Mouse (Mus musculus) right cerebral cortex, postnatal 36 days (tissue): ENCODE results near the gene Nol4l.
"Not testable (repeated sequence)": the region's sequence is repeated elsewhere in the genome, so short reads cannot be mapped to it uniquely, and the experiment has no call there.

Experiments
- DNase-seq, 2 experiments: peaks; one replicate each; pipeline ENCODE4 v3.0.0; 2022; ENCODE audit warnings: low spot score in 2 of 2, mixed read lengths in 1 of 2

Nol4l gene

DNA sequence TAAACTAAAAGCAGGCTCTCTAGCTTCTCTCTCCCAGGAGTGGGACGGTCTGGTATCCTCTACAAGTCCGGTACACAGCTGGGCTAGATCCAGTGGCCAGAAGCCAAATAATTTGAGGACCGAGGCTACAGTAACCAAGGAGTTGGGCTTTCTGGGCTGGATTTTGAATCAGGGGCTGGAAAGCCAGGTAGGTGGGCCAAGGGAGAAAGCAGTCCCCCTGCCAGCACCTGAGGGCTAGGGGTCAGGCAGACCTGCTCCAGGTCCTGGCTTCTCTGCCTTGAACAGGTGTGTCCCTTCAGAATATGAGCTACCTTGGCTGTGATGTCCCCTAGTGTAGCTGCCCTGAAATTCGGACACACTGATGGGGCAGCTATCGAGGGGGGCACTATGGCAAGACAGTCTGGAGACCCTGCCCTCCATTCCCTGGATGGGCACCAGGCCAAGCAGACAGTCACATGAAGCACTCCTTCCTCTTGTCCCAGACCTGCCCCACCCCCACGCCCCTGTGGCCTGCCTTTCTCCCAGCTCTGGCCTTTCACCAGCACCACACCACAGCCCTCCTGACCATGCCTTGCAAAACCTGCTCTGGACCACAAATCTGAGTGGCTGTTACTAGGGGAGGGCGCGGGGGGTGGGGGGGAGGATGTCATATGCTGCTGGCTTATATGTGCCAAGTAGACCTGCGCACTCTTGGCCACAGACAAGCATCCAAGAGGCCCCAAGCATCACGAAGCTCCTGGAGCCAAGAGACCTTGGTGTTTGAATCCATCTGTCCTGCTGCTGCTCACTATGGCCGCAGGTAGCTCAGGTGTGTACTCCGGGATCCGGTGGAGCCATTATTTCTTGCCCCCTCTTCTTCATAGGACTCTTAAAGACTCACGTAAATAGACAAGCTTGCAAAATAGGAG lies 17.1 kb downstream of the Nol4l start:
- DNase-seq, result no peak

DNA sequence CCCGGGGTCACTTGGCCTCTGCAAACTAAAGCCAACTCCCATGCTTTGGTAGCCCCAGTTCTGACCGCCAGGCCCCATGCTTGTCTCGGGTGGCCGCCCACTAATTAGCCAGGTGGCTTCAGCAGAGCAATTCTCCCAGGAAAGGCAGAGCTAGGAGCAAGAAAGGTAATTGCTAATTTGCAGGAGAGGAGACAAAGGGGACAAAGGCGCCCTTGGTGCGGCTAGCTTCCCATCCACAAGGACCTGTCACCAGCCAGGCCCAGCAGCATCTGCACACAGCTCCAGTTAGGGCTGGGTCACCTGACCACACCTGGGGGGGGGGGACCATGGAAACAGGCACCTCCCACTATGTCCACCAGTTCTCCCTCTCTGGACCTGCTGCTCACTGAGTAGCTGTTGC lies 18.2 kb downstream of the Nol4l start:
- DNase-seq, result no peak

DNA sequence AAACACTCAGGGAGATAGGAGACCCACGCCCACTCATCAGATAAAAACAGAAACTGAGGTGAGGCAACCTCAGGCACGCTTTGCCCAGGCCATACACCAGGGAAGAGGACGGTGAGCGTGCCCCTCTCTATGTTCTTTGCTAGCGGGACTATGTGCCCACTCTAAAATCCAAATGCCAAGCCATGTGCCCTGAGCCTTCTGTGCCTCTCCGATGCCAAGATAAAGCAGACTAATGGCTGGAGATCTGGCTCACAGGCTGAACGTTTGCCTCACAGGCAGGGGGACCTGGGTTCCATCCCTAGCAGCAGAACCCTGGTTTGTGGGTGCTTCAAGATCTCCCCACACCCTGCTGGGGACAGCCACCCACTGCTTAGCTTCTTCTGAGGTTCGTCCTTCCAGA lies 19.6 kb downstream of the Nol4l start:
- no peak for DNase-seq

DNA sequence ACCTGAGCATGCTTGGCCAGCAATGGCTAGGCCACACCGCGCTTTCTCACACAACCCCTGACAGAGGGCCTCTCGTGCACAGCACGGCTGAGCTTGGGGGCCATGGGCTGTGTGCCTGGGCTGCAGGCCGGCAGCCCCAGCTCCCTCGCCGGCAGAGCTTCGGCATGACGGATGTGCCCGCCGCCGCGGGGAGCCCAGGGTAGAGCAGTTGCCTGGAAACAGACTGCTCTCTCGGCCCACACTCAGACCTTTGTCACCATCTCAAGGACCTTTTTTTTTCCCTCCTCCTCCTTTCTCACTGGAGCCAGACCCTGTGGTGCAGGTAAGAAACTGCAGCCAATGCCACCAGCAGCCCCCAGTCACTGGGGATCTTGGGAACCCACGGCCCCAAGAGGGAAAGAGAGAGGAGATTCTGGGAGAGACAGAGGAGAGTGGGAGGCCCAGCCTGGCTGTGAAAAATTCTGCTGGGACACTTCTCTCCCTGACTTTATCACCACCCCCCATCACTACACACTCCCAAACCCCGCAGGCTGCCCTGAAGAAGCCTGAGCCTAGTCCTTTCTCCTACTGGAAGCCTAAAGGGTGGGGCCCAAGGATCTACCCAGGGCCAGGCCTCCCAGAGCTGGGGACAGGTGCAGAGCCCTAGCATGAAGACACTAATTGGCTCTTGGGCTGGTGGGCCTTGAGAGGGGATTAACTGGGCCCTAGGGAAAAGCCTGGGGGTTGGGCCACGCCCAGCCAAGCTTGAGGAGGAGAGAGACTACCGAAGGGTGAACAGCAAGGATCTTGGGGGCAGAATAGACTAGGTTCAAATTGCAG lies 20.4 kb downstream of the Nol4l start:
- DNase-seq, result peak in 1 of 2 experiments; percentile 45

DNA sequence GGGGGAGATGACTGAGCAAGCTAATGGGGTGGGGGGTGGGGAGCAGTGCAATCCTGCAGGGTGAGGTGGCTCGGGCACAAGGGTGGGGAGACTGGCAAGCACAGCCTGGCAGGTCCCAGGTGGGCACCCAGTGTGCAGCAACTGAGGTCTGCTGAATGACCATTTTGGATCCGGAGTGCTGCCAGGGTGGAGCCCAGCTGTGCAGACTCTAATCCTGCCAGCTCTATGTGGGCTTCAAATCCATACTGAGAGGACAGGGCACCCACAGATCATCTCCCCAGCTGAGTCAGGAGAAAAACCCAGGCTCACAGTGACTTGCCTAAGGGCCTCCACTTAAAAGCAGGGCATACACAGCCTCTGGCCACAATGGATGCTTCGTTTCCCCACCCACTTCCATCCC lies 21.4 kb downstream of the Nol4l start:
- no peak for DNase-seq

DNA sequence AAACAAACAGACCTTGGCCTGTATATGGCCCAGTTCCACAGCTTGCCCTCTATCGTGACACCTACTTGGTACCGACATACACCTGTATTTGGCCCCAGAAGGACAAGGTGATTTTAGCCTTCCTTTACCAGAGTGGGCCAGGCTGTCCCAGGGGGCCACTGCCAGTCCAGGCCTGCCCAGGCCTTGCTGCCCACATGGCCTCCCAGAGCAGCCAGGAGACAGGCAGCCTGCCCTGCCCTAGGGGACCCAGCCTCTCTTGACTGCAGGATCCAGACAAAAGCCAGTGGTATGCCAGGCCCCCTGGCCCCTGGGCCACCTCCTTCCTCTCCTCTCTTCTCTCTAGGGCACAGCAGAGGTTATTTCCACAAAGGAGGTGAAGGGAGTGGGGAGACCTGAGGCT lies 21.8 kb downstream of the Nol4l start:
- DNase-seq, result no peak

DNA sequence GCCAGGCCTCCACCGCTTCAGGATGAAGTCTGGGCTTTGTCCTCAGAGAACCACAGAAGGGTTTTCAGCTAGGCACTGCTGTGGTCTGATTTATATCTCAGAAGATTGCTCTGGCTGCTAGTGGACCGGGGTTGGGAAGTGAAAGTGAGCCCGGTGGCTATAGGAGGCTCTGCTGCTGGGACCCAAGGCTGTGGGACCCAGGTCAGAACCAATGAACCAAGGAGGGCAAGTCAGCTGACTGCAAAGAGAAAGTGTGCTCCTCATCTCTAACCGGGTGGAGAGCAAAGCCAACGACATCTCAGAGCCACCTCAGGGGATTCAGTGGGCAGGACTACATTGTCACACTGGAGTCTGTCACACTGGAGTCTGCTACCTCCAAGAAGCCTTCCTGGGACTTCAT lies 23.4 kb downstream of the Nol4l start:
- no peak for DNase-seq

DNA sequence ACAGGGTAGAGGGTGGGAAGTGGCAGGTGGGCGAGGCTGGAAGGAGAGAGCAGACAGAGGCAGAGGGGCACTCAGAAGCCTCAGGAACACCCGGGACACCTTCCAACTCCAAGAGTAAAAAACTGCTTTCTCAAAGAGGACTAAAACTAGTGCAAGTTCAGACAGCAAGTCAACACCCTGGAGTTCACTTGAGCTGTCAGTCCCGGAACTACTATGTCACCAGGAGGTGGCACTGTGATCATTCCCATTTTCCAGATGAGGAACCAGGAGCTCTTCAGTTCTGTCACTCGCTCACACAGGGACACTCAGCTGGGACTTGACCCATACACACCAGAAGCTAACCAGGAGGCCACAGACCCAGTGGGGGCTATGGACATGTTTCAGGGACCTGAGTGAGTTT lies 30.6 kb downstream of the Nol4l start:
- DNase-seq, result no peak

DNA sequence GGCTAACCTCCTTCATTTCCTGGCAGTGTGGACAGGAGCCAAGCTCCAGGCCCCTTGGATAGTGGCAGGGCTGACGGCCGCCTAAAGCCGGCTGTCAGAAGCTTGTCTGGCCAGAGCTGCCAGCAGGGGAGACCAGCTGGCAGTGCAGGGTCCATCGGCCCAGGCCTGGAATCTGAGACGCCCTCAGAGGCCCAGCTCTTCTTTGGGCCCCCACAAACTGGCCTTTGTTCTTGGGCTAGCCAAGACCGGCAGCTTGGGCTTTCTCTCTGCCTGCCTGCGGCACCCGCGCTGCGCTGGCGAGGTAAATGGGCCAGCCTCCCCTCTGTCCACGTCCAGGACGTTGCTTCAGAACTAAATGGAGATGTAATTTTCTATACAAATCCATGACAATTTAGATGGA lies 32.9 kb downstream of the Nol4l start:
- no peak for DNase-seq

DNA sequence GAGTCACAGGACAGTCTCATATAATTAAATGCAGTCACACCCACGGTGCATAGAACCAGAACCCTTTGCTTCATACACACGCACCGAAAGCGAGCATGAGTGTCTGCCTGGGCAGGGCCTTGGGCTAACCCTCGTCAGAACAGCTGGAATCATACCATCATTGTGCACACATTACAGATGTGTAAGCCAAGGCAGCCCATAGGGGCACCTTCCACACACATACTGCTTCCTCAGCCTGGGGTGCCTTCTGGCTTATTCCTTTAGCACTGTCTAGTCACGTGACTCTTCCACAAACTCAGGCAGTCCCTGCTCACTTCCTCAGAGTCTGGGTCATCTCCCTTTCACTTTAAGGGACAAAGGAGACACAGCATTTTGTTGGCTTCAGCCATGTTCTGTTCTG lies 33.5 kb downstream of the Nol4l start:
- DNase-seq, result no peak

DNA sequence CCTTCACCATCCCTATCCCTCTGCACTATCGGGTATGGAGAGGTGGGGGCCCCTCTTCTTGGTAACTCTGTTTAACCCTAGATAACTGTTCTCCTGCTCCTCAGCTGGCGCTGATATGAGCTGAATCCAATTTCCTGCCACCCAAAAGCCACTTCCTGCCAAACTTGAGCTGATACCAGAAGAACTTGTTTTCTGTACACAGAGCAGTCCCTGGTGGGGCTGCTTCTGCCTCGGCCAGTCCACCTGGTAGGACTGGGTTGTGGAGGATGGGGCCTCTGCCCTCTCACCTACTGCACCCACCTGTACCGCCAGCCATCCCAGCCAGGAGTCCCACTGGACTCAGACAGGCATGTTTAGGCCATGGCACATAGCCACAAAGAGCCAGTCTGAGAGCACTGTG lies 34.0 kb downstream of the Nol4l start:
- no peak for DNase-seq

DNA sequence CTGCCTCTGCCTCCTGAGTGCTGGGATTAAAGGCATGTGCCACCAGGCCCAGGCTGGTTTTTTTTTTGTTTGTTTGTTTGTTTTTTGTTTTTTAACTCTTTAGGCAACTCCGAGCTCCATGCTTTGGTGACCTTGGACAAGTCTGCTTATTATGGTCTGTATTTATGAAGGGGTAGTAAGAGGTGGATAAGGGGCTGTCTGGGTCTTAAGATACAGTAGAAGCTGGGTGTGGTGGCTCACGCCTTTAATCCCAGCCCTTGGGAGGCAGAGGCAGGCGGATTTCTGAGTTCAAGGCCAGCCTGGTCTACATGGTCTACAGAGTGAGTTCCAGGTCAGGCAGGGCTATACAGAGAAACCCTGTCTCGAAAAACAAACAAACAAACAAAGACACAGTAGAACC lies 34.4 kb downstream of the Nol4l start:
- DNase-seq, result not testable (repeated sequence)

DNA sequence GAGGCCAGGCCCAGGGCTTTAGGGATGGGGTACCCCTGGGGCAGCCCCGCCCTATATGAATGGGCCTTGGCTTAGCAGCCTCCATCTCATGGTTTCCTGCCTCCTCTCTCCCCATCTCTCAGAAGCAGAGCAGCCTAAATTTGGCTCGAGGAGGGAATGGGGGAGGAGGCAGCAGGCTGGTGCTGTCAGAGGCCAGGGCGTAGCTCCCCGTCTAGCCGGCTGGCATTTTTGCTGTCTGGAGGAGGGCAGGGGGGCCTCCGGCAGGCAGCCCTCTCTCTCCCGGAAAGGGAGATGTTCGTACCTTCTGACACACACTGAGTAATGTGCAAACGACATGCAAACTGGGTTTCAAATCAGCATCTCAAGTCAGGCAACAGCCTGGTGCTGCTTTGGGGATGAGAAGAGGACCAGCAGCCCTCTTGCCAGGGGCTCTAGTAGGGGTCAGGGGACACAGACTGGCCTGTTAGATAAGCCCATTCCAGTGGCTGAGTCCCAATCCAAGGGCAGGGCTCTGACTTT lies 35.4 kb downstream of the Nol4l start:
- DNase-seq, result peak in 1 of 2 experiments; percentile 72

DNA sequence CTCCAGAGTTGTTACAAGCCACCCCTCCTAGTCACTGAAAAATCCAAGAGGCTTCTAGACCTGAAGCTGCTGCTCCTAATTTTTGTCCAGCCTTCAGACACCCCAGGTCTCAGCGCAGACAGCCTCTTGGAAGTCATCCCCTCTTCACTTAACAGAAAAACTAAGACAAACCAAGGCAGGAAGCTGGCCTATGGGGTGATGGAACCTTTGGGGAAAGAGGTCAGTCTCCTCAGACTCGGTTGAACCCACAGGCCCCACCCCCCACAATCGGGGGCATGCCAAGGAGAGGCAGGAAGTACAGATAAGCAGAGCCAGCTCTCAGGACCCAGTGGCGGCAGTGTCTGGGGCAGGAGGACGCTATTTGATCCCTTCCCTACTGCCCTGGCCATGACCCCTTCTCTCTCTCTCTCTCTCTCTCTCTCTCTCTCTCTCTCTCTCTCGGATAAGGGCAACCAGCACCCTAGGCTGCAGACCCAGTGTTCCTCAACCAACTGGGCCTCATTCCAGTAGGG lies 35.9 kb downstream of the Nol4l start:
- DNase-seq, result no peak

DNA sequence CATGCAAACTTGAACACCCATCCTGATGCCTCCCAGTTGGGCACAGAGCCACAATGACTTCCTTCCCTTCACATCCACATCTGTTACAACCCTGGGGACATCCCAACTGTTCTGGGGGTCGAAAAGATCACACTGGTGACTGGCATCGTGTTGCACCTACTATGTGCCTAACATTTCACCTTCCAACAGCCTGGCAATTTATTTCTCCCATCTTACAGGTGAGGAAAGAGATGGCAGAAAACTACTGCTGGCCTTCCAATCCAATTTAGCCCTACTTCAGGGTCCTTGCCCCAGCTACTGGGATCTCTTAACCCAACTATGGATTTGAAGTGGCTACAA lies 36.4 kb downstream of the Nol4l start:
- DNase-seq, result no peak

DNA sequence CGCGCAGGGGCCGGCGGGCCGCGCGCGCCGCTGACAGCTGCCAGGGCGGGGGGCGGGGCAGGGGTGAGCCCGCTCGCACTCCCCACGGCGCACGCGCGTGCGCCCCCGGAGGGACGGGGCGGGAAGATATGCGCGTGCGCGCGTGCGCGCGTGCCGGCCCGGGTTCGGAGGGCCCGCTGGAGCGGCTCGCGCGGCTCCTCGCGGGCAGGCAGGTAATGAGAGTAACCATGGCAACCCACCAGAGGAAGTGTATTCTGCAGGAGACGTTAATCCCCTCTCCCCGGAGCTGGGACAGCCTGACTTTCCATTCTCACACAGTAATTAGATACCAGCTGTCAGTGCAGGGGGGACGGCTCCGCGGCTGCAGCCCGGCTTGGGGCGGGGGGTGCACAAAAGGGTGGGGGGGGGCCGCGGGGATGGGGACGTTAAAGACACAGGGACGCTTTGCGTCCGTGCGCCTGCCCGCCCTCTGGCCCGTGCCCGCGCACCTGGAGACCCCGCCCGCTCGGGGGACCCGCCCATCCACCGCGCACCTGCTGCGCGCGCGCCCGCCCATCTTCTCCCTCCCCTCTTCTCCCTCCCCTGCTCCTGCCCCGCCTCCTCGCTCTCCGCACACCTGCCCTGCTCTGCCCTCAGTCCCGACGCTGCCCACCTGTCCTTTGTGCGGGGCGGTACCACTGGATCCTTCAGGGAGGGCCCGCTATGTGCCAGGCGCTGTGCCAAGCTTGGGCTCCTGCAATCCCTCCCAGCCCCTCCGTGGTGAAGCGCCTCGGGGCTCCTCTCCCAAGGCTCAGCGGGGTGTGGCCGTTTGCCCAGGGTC lies 37.0 kb downstream of the Nol4l start, which contains the start of gene 4930404H24Rik:
4930404H24Rik (plus strand) TSS at position 218 of the 820 bp plus-strand sequence.
- DNase-seq, result peak; percentile 67 to 71

DNA sequence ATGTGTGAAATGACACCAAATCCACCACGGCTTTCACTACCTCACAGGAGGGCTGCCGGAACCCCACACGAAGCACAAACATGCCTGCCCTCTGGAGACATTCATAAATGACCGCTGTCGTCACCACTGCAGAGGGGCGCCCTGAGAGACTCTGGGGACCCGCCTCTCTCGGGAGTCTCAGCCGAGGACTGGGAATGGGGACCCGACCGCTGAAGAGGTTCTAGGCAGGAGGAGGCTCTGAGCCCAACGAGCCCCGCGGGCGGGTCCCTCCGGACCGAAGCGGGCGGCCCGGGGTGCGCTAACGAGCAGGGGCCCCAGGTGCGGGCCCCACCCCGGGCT lies 37.6 kb downstream of the Nol4l start:
- no peak for DNase-seq

DNA sequence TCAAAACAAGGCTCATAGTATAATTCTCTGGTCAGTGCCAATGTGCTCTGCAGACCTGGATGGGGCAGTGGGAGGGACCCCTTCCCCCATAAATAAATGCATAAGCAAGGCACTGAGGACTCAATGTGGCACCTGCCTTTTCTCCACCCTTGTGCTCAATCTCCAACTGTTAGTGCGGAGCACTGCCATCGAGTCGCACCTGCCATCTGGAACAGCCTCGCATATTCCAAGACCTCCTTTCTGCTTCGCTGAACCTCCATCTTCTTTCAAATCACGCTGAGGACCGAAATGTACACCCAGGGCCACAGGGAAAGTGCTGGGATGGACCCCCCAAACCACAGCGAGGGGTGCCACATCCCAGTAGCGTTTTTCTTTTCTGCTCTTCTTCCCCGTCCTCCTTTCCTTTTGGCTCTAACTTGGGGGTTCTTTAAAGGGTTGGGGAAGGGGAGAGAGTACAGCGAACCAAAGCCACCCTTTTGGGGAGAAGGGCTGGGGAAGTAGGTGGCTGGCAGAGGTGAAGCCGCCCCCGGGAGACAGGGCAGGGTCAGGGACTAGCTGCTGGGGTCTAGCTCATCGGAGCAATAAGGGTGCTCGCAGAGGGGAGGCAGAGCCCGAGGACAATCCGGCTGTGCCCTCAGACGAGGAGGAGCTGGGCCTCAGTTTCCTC lies 38.1 kb downstream of the Nol4l start:
- no peak for DNase-seq

DNA sequence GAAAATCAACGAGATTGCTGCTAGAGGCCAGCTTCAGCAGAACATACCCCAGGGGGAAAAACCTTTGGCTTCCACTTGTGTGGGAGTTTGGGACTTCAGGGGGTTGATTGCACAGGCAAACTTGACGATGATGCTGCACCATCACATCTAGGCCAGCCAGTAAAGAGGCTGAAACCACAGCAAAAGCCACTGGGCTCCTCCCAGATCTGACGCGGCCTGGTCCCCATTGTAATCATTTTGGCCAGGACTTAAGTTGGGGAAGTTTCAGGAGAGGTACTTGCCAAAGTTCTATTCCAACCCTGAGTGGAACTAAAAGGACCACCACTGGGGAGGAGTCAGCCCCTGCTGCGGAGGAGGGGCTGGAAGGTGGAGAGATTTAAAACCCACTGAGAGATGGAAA lies 38.8 kb downstream of the Nol4l start:
- no peak for DNase-seq

DNA sequence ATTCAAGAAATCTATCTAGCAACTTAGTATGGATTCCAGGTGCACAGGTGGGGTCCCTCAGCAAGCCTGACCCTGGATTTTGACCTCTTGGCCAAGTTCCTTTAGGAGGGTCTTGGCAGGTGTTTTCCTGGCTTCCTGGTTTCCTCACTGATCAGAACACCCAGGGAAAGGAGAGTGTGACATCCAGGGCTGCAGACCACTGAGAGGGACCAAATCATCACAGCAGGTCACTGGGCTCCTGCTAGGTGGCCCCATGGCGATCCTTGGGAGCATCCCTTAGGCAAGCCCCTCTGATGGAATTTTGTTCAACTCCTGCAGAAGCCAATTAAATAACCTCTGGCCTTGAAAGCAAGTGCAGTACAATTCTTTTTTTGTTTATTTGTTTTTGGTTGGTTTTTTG lies 39.7 kb downstream of the Nol4l start:
- no peak for DNase-seq

DNA sequence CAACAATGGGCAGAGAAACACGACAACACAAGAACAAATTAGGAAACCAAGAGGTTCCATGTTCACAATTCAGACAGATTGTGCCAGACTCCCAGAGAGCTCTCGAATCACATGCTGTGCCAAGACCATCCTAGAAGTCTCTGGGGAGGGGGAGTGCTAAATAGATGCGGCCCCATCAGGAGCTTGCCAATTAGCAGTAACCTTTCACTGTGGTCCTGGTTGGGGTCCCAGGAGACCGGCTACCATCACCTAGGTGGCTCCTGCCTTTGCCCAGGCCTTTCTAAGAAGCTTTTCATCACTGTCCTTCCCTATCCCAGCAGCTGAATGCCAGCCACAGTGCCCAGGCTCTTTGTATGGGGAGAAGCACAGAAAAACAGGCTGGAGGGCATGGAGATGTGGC lies 45.7 kb downstream of the Nol4l start:
- no peak for DNase-seq
